In the genomic region with DNA sequence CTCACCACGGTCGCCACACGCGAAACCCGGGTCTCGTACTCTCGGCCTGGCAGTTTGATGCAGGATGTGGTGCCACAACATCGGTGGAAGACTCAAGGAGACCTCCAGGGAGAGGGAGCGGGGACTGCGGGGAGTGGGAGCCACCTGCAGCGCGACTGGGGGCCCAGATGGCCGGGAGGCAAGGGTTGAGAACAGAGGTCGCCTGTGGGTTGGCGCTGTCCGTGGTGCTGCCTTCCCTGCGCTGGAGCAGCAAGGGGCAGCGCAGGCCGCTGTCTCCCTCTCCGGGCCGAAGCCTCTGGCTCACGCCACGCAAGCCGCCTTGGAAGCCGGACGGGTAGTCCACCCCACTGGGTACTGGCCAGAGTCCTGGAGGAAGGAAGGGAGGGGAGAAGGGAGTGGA, we compare ENCODE assay signal across 1 mouse cellular context.
TF ChIP-seq lines count a peak whose summit lies in the region.

No protein-coding gene starts in this region.

TF ChIP-seq in ES-E14, 5 proteins besides CTCF, POLR2A, EP300 and RAD21:
- TF ChIP-seq MAFK (IDR thresholded peaks at IDR 0.05; ENCODE audit: insufficient read depth, low read depth, low read length): no peak
- TF ChIP-seq HCFC1 (IDR thresholded peaks at IDR 0.05; ENCODE audit: borderline replicate concordance, insufficient read depth, low read length): no peak
- TF ChIP-seq ZC3H11A (IDR thresholded peaks at IDR 0.05; ENCODE audit: borderline replicate concordance, low read depth, low read length): no peak
- TF ChIP-seq ZNF384 (IDR thresholded peaks at IDR 0.05; ENCODE audit: low read depth, low read length): no peak
- TF ChIP-seq CHD2 (IDR thresholded peaks at IDR 0.05; ENCODE audit: low read depth, low read length): no peak
